Mouse (Mus musculus) embryonic facial prominence, embryonic 10.5 days (tissue): ENCODE measurements around the gene Ankrd33b. TPM values are rescaled to one million over a fixed set of nuclear protein-coding genes. Genes with fewer than 3 reads are reported as not detected.

Experiments
- DNase-seq: peaks from one replicate; pipeline ENCODE4 v3.0.0-alpha.2; 2017; ENCODE audit warnings: low spot score
- H3K27ac ChIP-seq: fragments of 300-500 bp; sonication (generic); replicated peaks from 2 replicates; pipeline ENCODE4 v1.5.1; 2016; ENCODE audit warnings: mild to moderate bottlenecking
- H3K27me3 ChIP-seq: fragments of 300-500 bp; sonication (generic); replicated peaks from 2 replicates; pipeline ENCODE4 v1.6.1; 2016; ENCODE audit warnings: low read depth, mild to moderate bottlenecking; ENCODE audit not compliant: poor library complexity, severe bottlenecking
- H3K36me3 ChIP-seq: fragments of 300-500 bp; sonication (generic); replicated peaks from 2 replicates; pipeline ENCODE4 v1.6.1; 2016; ENCODE audit warnings: mild to moderate bottlenecking, moderate library complexity
- H3K4me1 ChIP-seq: fragments of 300-500 bp; sonication (generic); 2 replicates; pipeline ENCODE4 v1.6.1; 2016
- H3K4me3 ChIP-seq: fragments of 300-500 bp; sonication (generic); 2 replicates; pipeline ENCODE4 v1.5.1; 2016; ENCODE audit warnings: mild to moderate bottlenecking, moderate library complexity
- H3K9me3 ChIP-seq: fragments of 300-500 bp; sonication (generic); 2 replicates; pipeline ENCODE4 v1.6.1; 2016; ENCODE audit warnings: mild to moderate bottlenecking
- WGBS: fragments of 180-500 bp; shearing (Covaris S2); methylation state at CpG from one replicate; pipeline ENCODE4 v1.1.7; 2016; 5-methylcytosine and 5-hydroxymethylcytosine counted together
- polyA plus RNA-seq: library from polyadenylated mRNA; unstranded; fragments of >200 nt; fragmentation: Nextera tagmentation; extraction: Ambion mirVana; gene quantifications from 2 replicates; pipeline ENCODE4 v1.2.1, GENCODE M21; 2016

Gene Ankrd33b
- polyA plus RNA-seq, 1 experiment from 2014 or later: 0.67 TPM

- WGBS: 89% methylated on average over 17 of the region's 17 CpGs
- Histone ChIP-seq H3K36me3 (no peaks in the 10 kb centered on the region), H3K4me1 (0 out of 2 replicates have a peak, but pooled peaks cover 5% of the 10 kb centered on the region), H3K27me3 (no peaks in the 10 kb centered on the region; the same call in 1 of the 2 replicates), H3K27ac (no peak overlapping the region), H3K9me3 (no peaks in the 10 kb centered on the region), H3K4me3 (no peak overlapping the region)
- no peak for DNase-seq
These were observed 82.4 kb downstream of the Ankrd33b start for GRCm38 (mm10) chr15:31284922-31285631.

GRCm38 (mm10) chr15:31284142-31284541 is 83.4 kb downstream of the Ankrd33b start:
- 68% methylated on average over 5 of the region's 5 CpGs for WGBS
- Histone ChIP-seq H3K4me1 (0 out of 2 replicates have a peak, but pooled peaks cover 5% of the 10 kb centered on the region), H3K27me3 (no peaks in the 10 kb centered on the region; the same call in 1 of the 2 replicates), H3K36me3 (no peaks in the 10 kb centered on the region), H3K4me3 (no peak overlapping the region), H3K27ac (no peak overlapping the region), H3K9me3 (no peaks in the 10 kb centered on the region)
- DNase-seq: peak; percentile 26

GRCm38 (mm10) chr15:31282353-31282752 is 85.2 kb downstream of the Ankrd33b start:
- 80% methylated on average over 3 of the region's 3 CpGs for whole genome bisulfite sequencing
- no peaks in the 10 kb centered on the region; the same call in 1 of the 2 replicates for H3K27me3 ChIP-seq
- no peak for DNase-seq
- H3K36me3 ChIP-seq: no peaks in the 10 kb centered on the region
- H3K27ac ChIP-seq: no peak overlapping the region
- H3K9me3 ChIP-seq: no peaks in the 10 kb centered on the region
- no peak overlapping the region for H3K4me3 ChIP-seq
- 0 out of 2 replicates have a peak, but pooled peaks cover 5% of the 10 kb centered on the region for H3K4me1 ChIP-seq

- no peak for DNase-seq
- H3K36me3 ChIP-seq: no peaks in the 10 kb centered on the region
- WGBS: 77% methylated on average over 13 of the region's 13 CpGs
- no peak overlapping the region for H3K27ac ChIP-seq
- H3K4me3 ChIP-seq: no peak overlapping the region
- 0 out of 2 replicates have a peak, but pooled peaks cover 5% of the 10 kb centered on the region for H3K4me1 ChIP-seq
- no peaks in the 10 kb centered on the region for H3K9me3 ChIP-seq
- H3K27me3 ChIP-seq: no peaks in the 10 kb centered on the region; the same call in 1 of the 2 replicates
These were observed 85.7 kb downstream of the Ankrd33b start for GRCm38 (mm10) chr15:31281830-31282229.

GRCm38 (mm10) chr15:31280683-31281082 is 86.8 kb downstream of the Ankrd33b start:
- DNase-seq: no peak
- Histone ChIP-seq H3K4me1 (0 out of 2 replicates have a peak, but pooled peaks cover 5% of the 10 kb centered on the region), H3K4me3 (no peak overlapping the region), H3K27ac (no peak overlapping the region), H3K27me3 (no peaks in the 10 kb centered on the region; the same call in 1 of the 2 replicates), H3K9me3 (no peaks in the 10 kb centered on the region), H3K36me3 (no peaks in the 10 kb centered on the region)
- 78% methylated on average over 2 of the region's 2 CpGs for WGBS

- no peak for DNase-seq
- 81% methylated on average over 5 of the region's 5 CpGs for WGBS
- no peaks in the 10 kb centered on the region; the same call in 1 of the 2 replicates for H3K27me3 ChIP-seq
- no peak overlapping the region for H3K27ac ChIP-seq
- 0 out of 2 replicates have a peak, but pooled peaks cover 5% of the 10 kb centered on the region for H3K4me1 ChIP-seq
- H3K4me3 ChIP-seq: no peak overlapping the region
- no peaks in the 10 kb centered on the region for H3K9me3 ChIP-seq
- no peaks in the 10 kb centered on the region for H3K36me3 ChIP-seq
These were observed 87.5 kb downstream of the Ankrd33b start for GRCm38 (mm10) chr15:31280059-31280458.

GRCm38 (mm10) chr15:31279577-31280004 is 87.9 kb downstream of the Ankrd33b start:
- WGBS: 84% methylated on average over 6 of the region's 6 CpGs
- Histone ChIP-seq H3K27me3 (no peaks in the 10 kb centered on the region; the same call in 1 of the 2 replicates), H3K27ac (no peak overlapping the region), H3K4me3 (no peak overlapping the region), H3K9me3 (no peaks in the 10 kb centered on the region), H3K36me3 (peaks cover 2% of the 10 kb centered on the region), H3K4me1 (0 out of 2 replicates have a peak, but pooled peaks cover 5% of the 10 kb centered on the region)
- no peak for DNase-seq

GRCm38 (mm10) chr15:31279120-31279519 is 88.4 kb downstream of the Ankrd33b start:
- Histone ChIP-seq H3K4me1 (0 out of 2 replicates have a peak, but pooled peaks cover 5% of the 10 kb centered on the region), H3K4me3 (no peak overlapping the region), H3K27ac (no peak overlapping the region), H3K9me3 (no peaks in the 10 kb centered on the region), H3K27me3 (no peaks in the 10 kb centered on the region; the same call in 1 of the 2 replicates), H3K36me3 (peaks cover 7% of the 10 kb centered on the region)
- 84% methylated on average over 2 of the region's 2 CpGs for WGBS
- DNase-seq: no peak

- H3K27ac ChIP-seq: no peak overlapping the region
- 0 out of 2 replicates have a peak, but pooled peaks cover 5% of the 10 kb centered on the region for H3K4me1 ChIP-seq
- no peaks in the 10 kb centered on the region for H3K9me3 ChIP-seq
- H3K4me3 ChIP-seq: no peak overlapping the region
- WGBS: 81% methylated on average over 4 of the region's 4 CpGs
- H3K36me3 ChIP-seq: peaks cover 13% of the 10 kb centered on the region
- H3K27me3 ChIP-seq: no peaks in the 10 kb centered on the region; the same call in 1 of the 2 replicates
- no peak for DNase-seq
These were observed 89.4 kb downstream of the Ankrd33b start for GRCm38 (mm10) chr15:31278090-31278489.

GRCm38 (mm10) chr15:31273509-31273908 is 94.0 kb downstream of the Ankrd33b start:
- DNase-seq: no peak
- H3K9me3 ChIP-seq: no peaks in the 10 kb centered on the region
- H3K27ac ChIP-seq: no peak overlapping the region
- 82% methylated on average over 10 of the region's 10 CpGs for WGBS
- no peaks in the 10 kb centered on the region for H3K27me3 ChIP-seq
- H3K4me3 ChIP-seq: no peak overlapping the region
- H3K4me1 ChIP-seq: no peaks in the 10 kb centered on the region
- peaks cover 13% of the 10 kb centered on the region for H3K36me3 ChIP-seq

GRCm38 (mm10) chr15:31272695-31273094 is 94.8 kb downstream of the Ankrd33b start:
- H3K27me3 ChIP-seq: no peaks in the 10 kb centered on the region
- H3K36me3 ChIP-seq: peaks cover 13% of the 10 kb centered on the region
- 88% methylated on average over 7 of the region's 7 CpGs for WGBS
- no peak for DNase-seq
- H3K9me3 ChIP-seq: no peaks in the 10 kb centered on the region
- no peaks in the 10 kb centered on the region for H3K4me1 ChIP-seq
- H3K27ac ChIP-seq: no peak overlapping the region
- no peak overlapping the region for H3K4me3 ChIP-seq

- DNase-seq: no peak
- no peaks in the 10 kb centered on the region for H3K4me1 ChIP-seq
- no peak overlapping the region for H3K4me3 ChIP-seq
- H3K9me3 ChIP-seq: no peaks in the 10 kb centered on the region
- no peak overlapping the region for H3K27ac ChIP-seq
- peaks cover 11% of the 10 kb centered on the region for H3K36me3 ChIP-seq
- WGBS: 86% methylated on average over 4 of the region's 4 CpGs
- H3K27me3 ChIP-seq: no peaks in the 10 kb centered on the region
These were observed 98.0 kb downstream of the Ankrd33b start for GRCm38 (mm10) chr15:31269558-31269957.

- no peaks in the 10 kb centered on the region for H3K4me1 ChIP-seq
- no peaks in the 10 kb centered on the region for H3K9me3 ChIP-seq
- 86% methylated on average over 6 of the region's 6 CpGs for WGBS
- no peak overlapping the region for H3K27ac ChIP-seq
- no peak overlapping the region for H3K4me3 ChIP-seq
- H3K36me3 ChIP-seq: no peaks in the 10 kb centered on the region
- no peak for DNase-seq
- no peaks in the 10 kb centered on the region for H3K27me3 ChIP-seq
These were observed 99.4 kb downstream of the Ankrd33b start for GRCm38 (mm10) chr15:31268148-31268547.
